ENCODE assay signal across 8 mouse cellular contexts in the genomic region with DNA sequence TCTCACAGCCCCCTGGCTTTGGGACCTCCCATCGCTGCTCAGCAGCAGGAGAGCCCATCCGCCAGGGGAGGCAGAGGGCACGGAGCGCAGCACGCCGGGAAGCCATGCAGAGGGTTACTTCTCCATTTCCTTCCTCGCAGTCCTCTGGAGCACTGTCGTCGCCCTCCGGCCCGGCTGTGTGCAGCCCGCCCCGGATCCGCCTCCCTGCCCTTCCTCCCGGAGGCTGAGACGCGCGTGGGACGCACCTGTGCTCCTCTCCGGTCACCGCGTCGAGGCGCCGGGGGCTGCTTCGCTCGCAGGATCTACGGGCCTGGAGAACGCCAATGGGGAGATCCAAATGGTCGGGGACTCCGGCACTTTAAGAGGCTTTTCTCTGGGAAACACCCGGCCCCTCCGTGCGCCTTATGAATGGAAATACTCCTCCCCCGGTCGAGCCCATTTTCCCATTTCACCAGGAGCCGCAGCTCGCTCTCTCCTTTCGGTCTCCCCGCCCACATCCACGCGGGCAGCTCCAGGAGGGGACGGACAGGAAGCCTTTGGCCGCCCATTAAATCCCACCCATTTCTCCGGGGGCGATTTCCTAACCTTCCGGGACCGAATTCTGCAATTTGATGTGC. TPM values are rescaled to one million over a fixed set of nuclear protein-coding genes. Genes with fewer than 3 reads are reported as not detected.
DNase-seq lines count a peak whose midpoint lies in the region; ATAC-seq and TF ChIP-seq lines count a peak whose summit lies in the region.

A gene (plus strand): TSS at position 82 of the 617 bp plus-strand sequence.

- peak; percentile 72 for DNase-seq in adrenal gland, postnatal 25 days
- DNase-seq in heart, postnatal 4 days = peak; percentile 44
- peak; percentile 81 to 85 for DNase-seq in layer of hippocampus, adult 8-10 months (ENCODE audit: low spot score in 2 of 2)
- peak; percentile 32 for DNase-seq in ovary, adult 18-20 months (ENCODE audit: low spot score)

- H3K9ac ChIP-seq in ES-Bruce4 (ENCODE audit: low read depth, poor library complexity, severe bottlenecking) = 0 out of 2 replicates have a peak within 1 kb of the TSS, but pooled peaks have one; percentile 53
- peak within 1 kb of the TSS; percentile 30; the same call in 1 of the 2 replicates for H3K9ac ChIP-seq in embryonic facial prominence, embryonic 12.5 days
- H3K9ac ChIP-seq in liver, embryonic 16.5 days (ENCODE audit: low read depth, low read length) = no peak within 1 kb of the TSS

- no peaks in the 10 kb centered on the region for H3K9me3 ChIP-seq in ES-Bruce4 (replicated peaks; ENCODE audit: control insufficient read depth, insufficient read depth, low read length, poor library complexity, severe bottlenecking)
- no peaks in the 10 kb centered on the region for H3K9me3 ChIP-seq in embryonic facial prominence, embryonic 12.5 days
- H3K9me3 ChIP-seq in liver, embryonic 16.5 days (replicated peaks; ENCODE audit: control insufficient read depth, low read length) = no peaks in the 10 kb centered on the region

- H3K4me3 ChIP-seq in ES-Bruce4 (ENCODE audit: low read depth, low read length) = peak within 1 kb of the TSS; percentile 49
- peak within 1 kb of the TSS; percentile 52 for H3K4me3 ChIP-seq in embryonic facial prominence, embryonic 12.5 days
- peak within 1 kb of the TSS; percentile 50 for H3K4me3 ChIP-seq in liver, embryonic 16.5 days (ENCODE audit: low read depth, low read length)

- ATAC-seq in embryonic facial prominence, embryonic 12.5 days (ENCODE audit: insufficient number of reproducible peaks, insufficient read depth, low FRiP score, low TSS enrichment) = peak; percentile 62; the same call in 1 of the 2 replicates
- ATAC-seq in liver, embryonic 16.5 days (ENCODE audit: low read depth) = 0 out of 2 replicates have a peak, but pooled peaks have one; percentile 11
- no peak for ATAC-seq in activated CD4-positive, CD25-positive, alpha-beta regulatory T cell, adult 4 months

- TF ChIP-seq EP300 in ES-Bruce4 (IDR thresholded peaks at IDR 0.05; ENCODE audit: insufficient read depth, low read depth, low read length) = no peak

- no peaks in the 10 kb centered on the region for H3K4me1 ChIP-seq in ES-Bruce4 (ENCODE audit: control insufficient read depth, insufficient read depth, low read length)
- peaks cover 6% of the 10 kb centered on the region for H3K4me1 ChIP-seq in embryonic facial prominence, embryonic 12.5 days
- no peaks in the 10 kb centered on the region for H3K4me1 ChIP-seq in liver, embryonic 16.5 days (ENCODE audit: control insufficient read depth, low read depth, low read length)

- TF ChIP-seq CTCF in ES-Bruce4 (IDR thresholded peaks at IDR 0.05; ENCODE audit: low read depth, low read length) = no peak

- no peaks in the 10 kb centered on the region for H3K36me3 ChIP-seq in ES-Bruce4 (ENCODE audit: control insufficient read depth, insufficient read depth, low read length, poor library complexity, severe bottlenecking)
- no peaks in the 10 kb centered on the region for H3K36me3 ChIP-seq in embryonic facial prominence, embryonic 12.5 days
- H3K36me3 ChIP-seq in liver, embryonic 16.5 days (ENCODE audit: control insufficient read depth, insufficient read depth) = no peaks in the 10 kb centered on the region

- WGBS in embryonic facial prominence, embryonic 12.5 days = under 1% methylated on average over 48 of the region's 48 CpGs
- WGBS in liver, embryonic 16.5 days (ENCODE audit: insufficient replicate concordance) = under 1% methylated on average over 48 of the region's 48 CpGs

- peak within 1 kb of the TSS; percentile 86 for H3K4me2 ChIP-seq in embryonic facial prominence, embryonic 12.5 days (replicated peaks)
- H3K4me2 ChIP-seq in liver, embryonic 16.5 days (ENCODE audit: low read depth, low read length) = peak within 1 kb of the TSS; percentile 66

- no peaks in the 10 kb centered on the region for H3K27me3 ChIP-seq in ES-Bruce4 (ENCODE audit: control insufficient read depth, insufficient read depth, low read length, poor library complexity, severe bottlenecking)
- H3K27me3 ChIP-seq in embryonic facial prominence, embryonic 12.5 days = peaks cover 19% of the 10 kb centered on the region
- peaks cover 17% of the 10 kb centered on the region for H3K27me3 ChIP-seq in liver, embryonic 16.5 days (ENCODE audit: control insufficient read depth, insufficient read depth, low read depth, low read length)

- no peak for TF ChIP-seq POLR2A in ES-Bruce4 (IDR thresholded peaks at IDR 0.05; ENCODE audit: insufficient read depth, low read length)

- no peak within 1 kb of the TSS for H3K27ac ChIP-seq in ES-Bruce4 (ENCODE audit: insufficient read depth, low read length)
- no peak within 1 kb of the TSS for H3K27ac ChIP-seq in embryonic facial prominence, embryonic 12.5 days
- no peak within 1 kb of the TSS for H3K27ac ChIP-seq in liver, embryonic 16.5 days (ENCODE audit: low read length)

RNA-seq across cellular contexts. Expression of the gene that starts here (rescaled TPM):
- polyA plus RNA-seq in ES-Bruce4 (2011; ENCODE audit: insufficient read depth, insufficient read length, low read depth, missing spikeins) = 0.27 TPM in 1 of 2 replicates, not detected in the other
- total RNA-seq in adrenal gland, postnatal 25 days (2021) = 9.0 and 11.2 TPM in 2 replicates
- 0.36 and 0.84 TPM in 2 replicates for polyA plus RNA-seq in embryonic facial prominence, embryonic 12.5 days (2016; fragmentation: Nextera tagmentation; extraction: Ambion mirVana)
- total RNA-seq in heart, postnatal 4 days (2021) = under 1 TPM; 0.17 to 0.29 TPM
- total RNA-seq in layer of hippocampus, adult 8-10 months (2022) = 10 to 100 TPM; 43.4 to 60.3 (median 54.2) TPM
- 0.01 and 0.09 TPM in 2 replicates for polyA plus RNA-seq in liver, embryonic 16.5 days (2015; fragmentation: Nextera tagmentation; extraction: Ambion mirVana)
- under 1 TPM; 0.32 to 0.60 TPM for polyA plus RNA-seq in activated CD4-positive, CD25-positive, alpha-beta regulatory T cell, adult 4 months (2017; shearing (Covaris generic))

Comparison
In these comparisons a context has a peak if more than half of its experiments do, and no peak if none do; other contexts are left out.
1. Peak in ATAC-seq, H3K4me3 ChIP-seq, H3K9ac ChIP-seq and H3K4me2 ChIP-seq in embryonic facial prominence, embryonic 12.5 days; RNA of the gene not detected or under 1 TPM.
2. Peak in DNase-seq in heart, postnatal 4 days; RNA of the gene not detected or under 1 TPM.
3. Peak in ATAC-seq, H3K4me3 ChIP-seq and H3K4me2 ChIP-seq in liver, embryonic 16.5 days; RNA of the gene not detected or under 1 TPM.
4. DNase-seq: peak in every context shown above with its lines; median percentile 83 in layer of hippocampus, adult 8-10 months; 72 in adrenal gland, postnatal 25 days; 44 in heart, postnatal 4 days; 32 in ovary, adult 18-20 months.